Mouse (Mus musculus) forebrain, embryonic 12.5 days (tissue): ENCODE data around the gene Sppl3. TPM values are rescaled to one million over a fixed set of nuclear protein-coding genes. Genes with fewer than 3 reads are reported as not detected.
"Not testable (repeated sequence)": the region's sequence is repeated elsewhere in the genome, so short reads cannot be mapped to it uniquely, and the experiment has no call there.

ENCODE experiments used
- ATAC-seq: fragments of 200-750 bp; cut with Nextera tagmentation; 2 replicates; pipeline ENCODE4 v1.8.0; 2017; ENCODE audit warnings: moderate TSS enrichment; ENCODE audit not compliant: low FRiP score
- H3K27ac ChIP-seq: fragments of 300-500 bp; sonication (generic); 2 replicates; pipeline ENCODE4 v1.5.1; 2016; ENCODE audit warnings: mild to moderate bottlenecking
- H3K27me3 ChIP-seq: fragments of 300-500 bp; sonication (generic); 2 replicates; pipeline ENCODE4 v1.6.1; 2016; ENCODE audit warnings: mild to moderate bottlenecking
- H3K36me3 ChIP-seq: fragments of 300-500 bp; sonication (generic); replicated peaks from 2 replicates; pipeline ENCODE4 v1.6.1; 2016; ENCODE audit warnings: mild to moderate bottlenecking
- H3K4me1 ChIP-seq: fragments of 300-500 bp; sonication (generic); 2 replicates; pipeline ENCODE4 v1.6.1; 2016
- H3K4me2 ChIP-seq: fragments of 300-500 bp; sonication (generic); 2 replicates; pipeline ENCODE4 v1.6.1; 2016; ENCODE audit warnings: mild to moderate bottlenecking, moderate library complexity
- H3K4me3 ChIP-seq: fragments of 300-500 bp; sonication (generic); replicated peaks from 2 replicates; pipeline ENCODE4 v1.5.1; 2016; ENCODE audit warnings: mild to moderate bottlenecking
- H3K9ac ChIP-seq: fragments of 300-500 bp; sonication (generic); 2 replicates; pipeline ENCODE4 v1.6.1; 2016; ENCODE audit warnings: mild to moderate bottlenecking
- H3K9me3 ChIP-seq: fragments of 300-500 bp; sonication (generic); 2 replicates; pipeline ENCODE4 v1.6.1; 2016
- WGBS: fragments of 180-500 bp; shearing (Covaris S2); methylation state at CpG from one replicate; pipeline ENCODE4 v1.1.7; 2016; 5-methylcytosine and 5-hydroxymethylcytosine counted together
- polyA plus RNA-seq: library from polyadenylated mRNA; unstranded; fragments of >200 nt; fragmentation: Nextera tagmentation; extraction: Ambion mirVana; gene quantifications from 2 replicates; pipeline ENCODE4 v1.2.1, GENCODE M21; 2016

Sppl3 gene
- polyA plus RNA-seq, 1 experiment from 2014 or later: 19.1 TPM

DNA sequence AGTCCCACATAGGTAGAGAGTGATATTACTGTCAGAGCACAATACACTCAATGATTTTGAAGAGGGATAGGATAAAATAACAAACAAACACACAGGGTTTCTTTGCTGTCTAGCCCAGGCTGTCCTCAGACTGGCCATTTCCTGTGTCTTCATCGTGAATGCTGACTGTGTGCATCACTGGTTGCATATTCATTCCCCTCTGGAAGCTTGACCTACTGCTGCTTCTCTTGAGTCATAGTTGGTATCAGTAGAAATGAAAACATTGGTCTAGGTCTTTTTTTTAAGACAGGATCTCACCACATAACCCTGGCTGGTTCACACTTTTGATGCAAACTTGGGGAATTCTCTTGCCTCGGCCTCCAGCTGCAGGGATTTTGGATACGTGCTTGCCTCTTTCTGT lies 58.7 kb downstream of the Sppl3 start:
- H3K4me1 ChIP-seq: peaks cover 2% of the 10 kb centered on the region
- H3K4me3 ChIP-seq: no peak overlapping the region
- no peak for ATAC-seq
- no peak overlapping the region for H3K4me2 ChIP-seq
- H3K27ac ChIP-seq: no peak overlapping the region
- no peaks in the 10 kb centered on the region for H3K27me3 ChIP-seq
- H3K36me3 ChIP-seq: no peaks in the 10 kb centered on the region
- H3K9me3 ChIP-seq: no peaks in the 10 kb centered on the region
- 95% methylated on average over 3 of the region's 3 CpGs for WGBS
- no peak overlapping the region for H3K9ac ChIP-seq

DNA sequence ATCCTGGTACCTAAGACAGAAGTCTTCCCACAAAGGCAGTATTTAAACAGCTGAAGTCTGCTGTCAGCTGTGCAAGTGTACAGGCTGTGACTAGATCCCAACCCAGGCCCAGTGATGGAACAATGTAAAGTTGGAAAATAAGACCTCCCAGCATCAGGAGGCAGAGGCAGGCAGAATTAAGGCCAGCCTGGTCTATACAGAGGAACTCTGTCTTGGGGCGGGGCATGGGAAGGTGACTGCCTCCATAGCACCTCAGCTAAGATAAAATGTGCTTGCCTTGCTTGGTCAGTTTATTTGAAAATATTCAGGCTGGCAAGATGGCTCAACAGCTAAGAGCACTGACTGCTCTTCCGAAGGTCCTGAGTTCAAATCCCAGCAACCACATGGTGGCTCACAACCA lies 59.5 kb downstream of the Sppl3 start:
- no peak overlapping the region for H3K4me3 ChIP-seq
- H3K4me1 ChIP-seq: peaks cover 2% of the 10 kb centered on the region
- no peak overlapping the region for H3K27ac ChIP-seq
- 96% methylated on average over 2 of the region's 2 CpGs for WGBS
- ATAC-seq: no peak
- peaks cover 5% of the 10 kb centered on the region; the same call in 1 of the 2 replicates for H3K36me3 ChIP-seq
- no peak overlapping the region for H3K9ac ChIP-seq
- H3K27me3 ChIP-seq: no peaks in the 10 kb centered on the region
- H3K9me3 ChIP-seq: no peaks in the 10 kb centered on the region
- no peak overlapping the region for H3K4me2 ChIP-seq

DNA sequence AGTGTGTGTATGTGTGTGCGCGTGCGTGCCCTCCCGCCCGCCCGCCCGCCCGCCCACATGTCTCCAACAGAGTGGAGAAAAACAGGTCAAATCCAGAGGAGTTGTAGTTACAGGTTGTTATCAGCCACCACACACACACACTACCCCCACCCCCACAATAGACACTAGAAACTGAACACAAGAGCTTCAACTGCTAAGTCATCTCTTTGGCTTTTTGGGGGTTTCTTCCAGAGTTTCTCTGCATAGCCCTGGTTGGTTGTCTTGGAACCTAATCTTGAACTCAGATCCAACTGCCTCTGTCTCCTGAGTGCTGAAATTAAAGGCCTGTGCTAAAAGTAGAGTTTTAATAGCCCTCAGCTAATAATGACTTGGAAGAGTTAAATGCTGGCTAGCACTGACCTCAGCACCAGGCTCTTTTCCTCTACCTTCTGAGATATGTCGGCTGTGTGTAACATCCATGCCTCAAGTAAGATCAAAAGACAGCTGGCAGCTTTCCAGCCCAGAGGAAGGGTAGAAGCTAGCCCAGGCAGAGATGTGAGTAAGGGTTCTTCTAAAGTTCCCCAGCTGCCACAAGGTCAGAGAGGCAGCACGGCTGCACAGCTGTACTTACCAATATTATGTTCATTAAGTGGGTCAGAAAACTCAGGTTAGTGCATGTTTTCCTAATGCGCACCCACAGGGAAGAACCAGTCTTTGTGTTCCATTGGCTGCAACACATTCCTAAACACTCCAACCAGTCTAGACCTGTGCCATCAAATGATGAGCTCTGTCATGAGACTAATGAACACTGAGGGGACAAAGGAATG lies 60.4 kb downstream of the Sppl3 start:
- H3K9ac ChIP-seq: no peak overlapping the region
- no peaks in the 10 kb centered on the region for H3K27me3 ChIP-seq
- H3K4me3 ChIP-seq: no peak overlapping the region
- WGBS: 94% methylated on average over 11 of the region's 11 CpGs
- H3K4me2 ChIP-seq: no peak overlapping the region
- H3K27ac ChIP-seq: 0 out of 2 replicates have a peak overlapping the region, but pooled peaks have one; percentile 6
- H3K9me3 ChIP-seq: no peaks in the 10 kb centered on the region
- H3K36me3 ChIP-seq: peaks cover 12% of the 10 kb centered on the region; the same call in 1 of the 2 replicates
- ATAC-seq: no peak
- peaks cover 2% of the 10 kb centered on the region for H3K4me1 ChIP-seq

DNA sequence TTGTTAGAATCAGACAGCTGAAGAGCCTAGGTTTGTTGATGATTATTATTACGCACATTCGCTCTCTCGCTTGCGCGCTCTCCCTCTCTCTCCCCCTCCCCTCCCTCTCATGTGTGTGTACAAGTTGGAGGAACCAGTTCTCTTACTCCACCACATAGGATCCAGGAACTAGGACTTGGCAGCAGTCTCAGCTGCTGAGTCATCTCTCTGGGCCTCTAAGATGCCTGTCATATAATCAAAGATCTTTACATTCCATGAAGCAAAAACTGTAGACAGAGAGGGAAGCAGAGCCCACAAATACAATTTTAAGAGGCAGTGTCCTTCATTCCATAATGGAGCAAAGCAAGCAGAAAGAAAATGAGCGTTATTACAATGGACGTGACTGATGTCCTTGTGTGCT lies 61.2 kb downstream of the Sppl3 start:
- H3K27ac ChIP-seq: no peak overlapping the region
- H3K9me3 ChIP-seq: no peaks in the 10 kb centered on the region
- peaks cover 2% of the 10 kb centered on the region; the same call in 1 of the 2 replicates for H3K4me1 ChIP-seq
- ATAC-seq: no peak
- WGBS: 89% methylated on average over 7 of the region's 7 CpGs
- H3K4me2 ChIP-seq: no peak overlapping the region
- no peaks in the 10 kb centered on the region for H3K27me3 ChIP-seq
- peaks cover 13% of the 10 kb centered on the region; the same call in 1 of the 2 replicates for H3K36me3 ChIP-seq
- H3K4me3 ChIP-seq: no peak overlapping the region
- no peak overlapping the region for H3K9ac ChIP-seq

DNA sequence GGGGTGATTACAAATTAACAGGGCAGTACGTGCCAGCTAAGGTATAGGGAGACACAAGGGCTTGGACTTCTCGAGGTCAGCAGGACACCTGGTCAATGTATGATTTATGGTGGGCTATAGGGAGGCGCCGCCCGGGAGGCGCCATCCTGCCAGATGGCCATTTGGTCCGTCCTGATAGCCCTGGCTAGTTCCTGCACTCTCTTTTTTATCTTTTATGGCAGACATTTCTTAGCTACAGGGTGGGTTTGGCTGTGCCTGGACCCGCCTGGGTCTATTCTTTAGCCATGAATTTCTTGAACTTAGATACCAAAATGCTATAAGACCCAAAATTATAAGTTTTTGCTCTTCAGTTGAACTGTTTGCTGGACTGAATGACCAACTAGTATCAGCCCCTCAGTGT lies 62.4 kb downstream of the Sppl3 start:
- WGBS: 93% methylated on average over 8 of the region's 8 CpGs
- ATAC-seq, H3K9me3 ChIP-seq, H3K27me3 ChIP-seq, H3K4me2 ChIP-seq, H3K4me1 ChIP-seq, H3K4me3 ChIP-seq, H3K9ac ChIP-seq, H3K27ac ChIP-seq: not testable (repeated sequence)
- H3K36me3 ChIP-seq: peaks cover 13% of the 10 kb centered on the region; the same call in 1 of the 2 replicates

DNA sequence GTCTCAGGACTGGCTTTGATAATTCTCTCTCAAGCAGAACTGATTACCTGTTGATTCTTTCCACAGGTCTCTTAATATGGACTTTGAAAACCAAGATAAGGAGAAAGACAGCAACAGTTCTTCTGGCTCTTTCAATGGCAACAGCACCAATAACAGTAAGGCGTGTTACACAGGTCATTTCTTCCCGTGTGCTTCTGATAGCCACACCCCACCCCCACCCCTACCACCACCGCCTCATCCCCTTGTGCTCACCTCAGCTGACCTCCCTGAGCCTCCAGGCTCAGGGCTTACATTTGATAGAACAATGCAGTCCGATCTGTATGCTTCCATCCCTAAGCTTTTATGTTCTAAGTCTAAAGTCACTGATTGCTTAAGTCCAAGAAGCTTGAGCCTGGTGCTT lies 63.8 kb downstream of the Sppl3 start:
- Histone ChIP-seq H3K4me2 (no peak overlapping the region), H3K4me1 (peaks cover 2% of the 10 kb centered on the region; the same call in 1 of the 2 replicates), H3K27ac (no peak overlapping the region), H3K4me3 (no peak overlapping the region), H3K9ac (no peak overlapping the region), H3K9me3 (no peaks in the 10 kb centered on the region), H3K36me3 (peaks cover 13% of the 10 kb centered on the region; the same call in 1 of the 2 replicates), H3K27me3 (no peaks in the 10 kb centered on the region)
- no peak for ATAC-seq
- 87% methylated on average over 4 of the region's 4 CpGs for WGBS

DNA sequence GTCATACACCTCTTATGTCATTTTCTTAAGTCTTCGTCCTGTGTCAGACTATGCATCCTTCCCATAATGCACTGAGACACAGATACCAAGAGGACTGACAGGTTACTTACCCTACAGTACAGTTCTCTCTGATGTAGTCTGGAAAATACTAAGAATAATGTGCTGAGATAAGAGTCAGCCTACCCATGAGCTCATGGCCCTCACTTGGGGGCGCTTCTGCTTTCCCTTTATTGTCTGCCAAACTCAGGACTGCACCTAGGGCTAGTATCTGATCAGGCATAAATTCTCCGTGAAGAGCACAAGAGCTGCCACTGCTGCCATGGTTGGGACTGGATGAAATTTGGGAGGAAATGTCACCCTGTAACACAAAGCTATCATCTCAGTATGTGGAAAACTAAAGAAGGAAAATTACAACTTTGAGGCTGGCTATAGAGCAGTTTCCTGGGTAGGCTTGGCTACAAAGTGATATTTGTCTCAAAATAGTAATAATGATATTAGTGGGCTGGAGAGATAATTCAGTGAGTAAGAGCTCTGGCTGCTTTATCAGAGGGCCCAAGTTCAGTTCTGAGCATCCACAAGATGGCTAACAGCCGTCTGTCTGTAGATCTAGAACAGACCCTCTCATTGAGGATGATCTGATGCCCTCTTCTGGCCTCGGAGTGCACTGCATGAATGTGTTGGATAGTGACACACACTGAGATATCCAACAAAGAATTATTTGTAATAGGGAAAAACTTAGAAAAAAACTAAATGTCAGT lies 65.4 kb downstream of the Sppl3 start:
- Histone ChIP-seq H3K9ac (no peak overlapping the region), H3K9me3 (no peaks in the 10 kb centered on the region), H3K36me3 (peaks cover 16% of the 10 kb centered on the region; the same call in 1 of the 2 replicates), H3K4me2 (no peak overlapping the region), H3K4me3 (no peak overlapping the region), H3K27me3 (no peaks in the 10 kb centered on the region), H3K4me1 (peaks cover 2% of the 10 kb centered on the region; the same call in 1 of the 2 replicates), H3K27ac (no peak overlapping the region)
- no peak for ATAC-seq
- 64% methylated on average over 5 of the region's 5 CpGs for WGBS

DNA sequence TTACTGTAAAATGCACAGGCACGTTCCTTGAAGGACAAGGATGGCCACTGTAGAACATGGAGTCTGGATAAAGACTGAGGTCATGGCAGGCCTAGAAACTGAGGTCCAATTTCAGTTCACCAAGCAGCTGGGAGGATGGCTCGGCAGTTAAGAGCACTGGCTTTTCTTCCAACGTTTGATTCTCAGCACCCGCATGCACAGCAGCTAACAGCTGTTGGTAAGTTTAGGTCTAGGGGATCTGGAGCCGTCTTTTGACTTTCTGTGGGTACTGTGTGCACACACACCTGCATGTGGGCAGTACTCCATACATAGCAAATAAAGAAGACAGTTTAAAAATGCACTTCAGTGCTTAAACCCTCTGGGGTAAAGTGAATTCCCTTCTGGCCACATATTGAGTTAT lies 70.7 kb downstream of the Sppl3 start:
- H3K27me3 ChIP-seq: no peaks in the 10 kb centered on the region
- WGBS: 88% methylated on average over 5 of the region's 5 CpGs

DNA sequence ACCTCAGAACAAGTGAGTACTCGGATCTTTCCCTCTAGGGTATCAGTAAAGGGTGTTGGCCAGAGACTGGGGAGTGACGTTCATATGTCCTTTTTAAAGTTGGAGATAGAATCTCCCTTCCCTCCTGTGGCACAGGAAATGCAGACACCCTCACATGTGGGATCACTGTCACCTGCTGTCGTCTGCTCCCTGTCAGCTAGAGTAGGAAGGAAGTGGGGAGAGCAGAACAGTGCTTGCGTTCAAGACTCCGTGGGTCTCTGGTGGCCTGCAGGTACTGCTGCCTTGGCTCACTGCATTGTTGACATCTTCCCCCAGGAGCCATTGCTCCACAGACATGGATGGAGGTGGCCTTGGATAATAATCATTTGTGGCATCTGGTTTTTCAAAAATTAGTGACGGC lies 72.6 kb downstream of the Sppl3 start:
- H3K4me3 ChIP-seq: no peak overlapping the region
- 91% methylated on average over 6 of the region's 6 CpGs for WGBS
- H3K27ac ChIP-seq: no peak overlapping the region
- ATAC-seq: no peak
- no peak overlapping the region for H3K4me2 ChIP-seq
- no peaks in the 10 kb centered on the region for H3K4me1 ChIP-seq
- no peak overlapping the region for H3K9ac ChIP-seq
- H3K9me3 ChIP-seq: no peaks in the 10 kb centered on the region
- peaks cover 59% of the 10 kb centered on the region for H3K36me3 ChIP-seq
- H3K27me3 ChIP-seq: no peaks in the 10 kb centered on the region

More for the DNA sequence above, 70.7 kb downstream of the Sppl3 start:
- Histone ChIP-seq H3K4me2 (no peak overlapping the region), H3K27ac (no peak overlapping the region), H3K9ac (no peak overlapping the region), H3K36me3 (peaks cover 44% of the 10 kb centered on the region), H3K9me3 (no peaks in the 10 kb centered on the region), H3K4me3 (no peak overlapping the region), H3K4me1 (no peaks in the 10 kb centered on the region)
- ATAC-seq: no peak

DNA sequence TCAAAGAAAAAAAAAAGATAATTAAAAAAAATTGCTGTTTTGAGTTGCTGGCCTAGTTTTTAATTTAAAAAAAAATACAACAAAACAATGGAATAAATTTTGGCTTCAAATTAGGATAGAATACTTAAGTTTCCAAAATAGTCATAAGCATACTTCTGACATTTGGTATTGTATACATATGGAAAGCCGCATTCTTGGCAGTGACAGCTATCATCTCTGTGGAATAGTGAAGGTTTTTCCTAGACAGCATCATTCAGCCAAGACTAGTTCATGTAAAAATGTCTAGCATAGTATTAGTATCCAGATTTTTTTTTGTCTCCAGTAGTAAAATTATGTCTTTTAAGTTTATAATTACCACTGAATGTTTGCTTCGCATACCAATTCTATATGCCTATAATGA lies 74.7 kb downstream of the Sppl3 start:
- H3K4me2 ChIP-seq: no peak overlapping the region
- no peak overlapping the region for H3K27ac ChIP-seq
- no peak overlapping the region for H3K4me3 ChIP-seq
- no peaks in the 10 kb centered on the region for H3K4me1 ChIP-seq
- H3K27me3 ChIP-seq: no peaks in the 10 kb centered on the region
- peaks cover 4% of the 10 kb centered on the region; the same call in 1 of the 2 replicates for H3K9me3 ChIP-seq
- ATAC-seq: no peak
- H3K36me3 ChIP-seq: peaks cover 78% of the 10 kb centered on the region
- H3K9ac ChIP-seq: no peak overlapping the region
- WGBS: 95% methylated on average over 2 of the region's 2 CpGs

DNA sequence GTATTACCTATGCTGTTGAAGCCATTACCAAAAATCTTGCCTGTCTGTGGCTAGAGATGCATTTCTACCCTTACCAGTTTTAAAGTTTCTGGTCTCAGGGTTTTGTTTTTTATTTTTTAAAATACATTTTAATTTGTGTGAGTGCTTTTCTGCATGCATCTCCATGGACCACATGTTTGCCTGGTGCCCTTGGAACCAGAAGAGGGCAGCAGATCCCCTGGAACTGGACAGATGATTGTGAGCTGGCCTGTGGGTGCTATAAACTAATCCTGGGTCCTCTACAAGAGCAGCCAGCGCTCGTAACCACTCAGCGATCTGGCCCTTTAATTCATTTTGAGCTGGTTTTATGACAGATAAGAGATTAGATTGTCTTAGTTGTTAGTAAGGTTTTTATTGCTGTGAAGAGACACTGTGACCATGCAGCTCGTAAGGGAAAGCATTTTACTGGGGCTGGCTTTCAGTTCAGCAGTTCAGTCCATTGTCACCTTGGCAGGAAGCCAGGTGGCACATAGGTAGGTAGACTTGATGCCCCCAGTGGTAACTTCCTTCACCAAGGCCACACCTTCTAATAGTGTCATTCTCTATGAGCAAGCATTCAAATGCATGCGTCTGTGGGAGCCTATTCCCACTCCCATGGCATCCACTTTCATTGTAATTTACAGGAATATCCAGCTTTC lies 78.8 kb downstream of the Sppl3 start:
- 94% methylated on average over 5 of the region's 5 CpGs for WGBS
- no peak for ATAC-seq
- Histone ChIP-seq H3K27ac (no peak overlapping the region), H3K4me3 (no peak overlapping the region), H3K4me1 (no peaks in the 10 kb centered on the region), H3K9ac (no peak overlapping the region), H3K27me3 (no peaks in the 10 kb centered on the region), H3K36me3 (peaks cover 73% of the 10 kb centered on the region), H3K4me2 (no peak overlapping the region), H3K9me3 (peaks cover 4% of the 10 kb centered on the region; the same call in 1 of the 2 replicates)

DNA sequence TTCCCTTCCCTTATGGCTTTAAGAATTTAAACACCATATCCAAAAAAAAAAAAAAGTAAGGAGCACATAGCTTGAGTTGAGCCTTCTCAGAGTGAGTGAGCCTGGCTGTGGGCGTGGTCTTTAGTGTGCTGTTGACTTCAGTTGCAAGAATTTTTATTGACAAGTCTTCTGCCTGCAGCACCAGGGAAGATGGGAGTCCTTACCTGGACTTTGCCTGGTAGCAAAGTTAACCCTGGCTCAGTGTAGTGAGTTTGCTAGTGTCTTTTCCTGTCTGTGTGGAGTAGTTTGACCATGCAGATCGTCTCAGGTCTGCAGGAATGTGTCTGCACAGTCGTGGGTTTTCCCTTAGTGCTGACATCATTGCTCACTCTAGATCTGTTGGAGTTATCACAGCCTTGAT lies 80.1 kb downstream of the Sppl3 start:
- Histone ChIP-seq H3K36me3 (peaks cover 76% of the 10 kb centered on the region), H3K4me1 (no peaks in the 10 kb centered on the region), H3K27ac (no peak overlapping the region), H3K9me3 (peaks cover 4% of the 10 kb centered on the region; the same call in 1 of the 2 replicates), H3K27me3 (no peaks in the 10 kb centered on the region), H3K4me3 (no peak overlapping the region), H3K9ac (no peak overlapping the region), H3K4me2 (no peak overlapping the region)
- 91% methylated on average over 3 of the region's 3 CpGs for WGBS
- ATAC-seq: no peak
